Mouse (Mus musculus) cerebellum, postnatal 10 days (tissue): ENCODE measurements around the gene Tsks.

Experiments
- DNase-seq, 2 experiments: peaks; one replicate each; pipeline ENCODE4 v3.0.0; 2021; ENCODE audit warnings: mixed read lengths in 2 of 2

The Tsks gene

GRCm38 (mm10) chr7:44952611-44953306 lies 9.8 kb downstream of the Tsks start:
- DNase-seq = peak; percentile 86 to 92

GRCm38 (mm10) chr7:44953561-44953960 lies 10.6 kb downstream of the Tsks start:
- DNase-seq = peak; percentile 15 to 40

- DNase-seq = peak in 1 of 2 experiments; percentile 11
Measured at GRCm38 (mm10) chr7:44954091-44954885, 11.3 kb downstream of the Tsks start.

GRCm38 (mm10) chr7:44955628-44956027 lies 12.6 kb downstream of the Tsks start:
- peak in 1 of 2 experiments; percentile 71 for DNase-seq

- peak; percentile 59 to 68 for DNase-seq
Measured at GRCm38 (mm10) chr7:44956266-44956665, 13.3 kb downstream of the Tsks start.

GRCm38 (mm10) chr7:44957183-44957835 lies 14.3 kb downstream of the Tsks start:
- peak; percentile 50 to 58 for DNase-seq

DNA sequence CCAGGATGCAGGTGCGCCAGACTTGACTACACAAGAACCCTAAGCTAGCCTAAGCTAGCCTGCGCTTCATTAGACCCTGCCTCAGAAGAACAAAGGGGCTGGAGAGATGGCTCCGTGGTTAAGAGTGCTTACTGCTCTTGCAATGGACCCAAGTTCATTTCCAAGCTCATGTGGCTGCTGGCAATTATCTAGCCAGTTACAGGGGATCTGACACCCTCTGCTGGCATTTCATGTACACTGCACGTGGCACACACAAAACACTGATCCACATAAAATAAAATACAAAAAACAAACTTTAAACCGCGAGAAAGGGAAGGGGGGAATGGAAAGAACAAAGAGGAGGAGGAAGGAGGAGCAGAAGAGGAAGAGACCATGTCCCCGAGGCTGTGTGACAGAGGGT lies 15.2 kb downstream of the Tsks start:
- peak; percentile 71 to 78 for DNase-seq

- DNase-seq = no peak
Measured at GRCm38 (mm10) chr7:44959281-44959680, 16.3 kb downstream of the Tsks start.

GRCm38 (mm10) chr7:44959874-44960511 lies 17.0 kb downstream of the Tsks start:
- peak in 1 of 2 experiments; percentile 23 for DNase-seq

- no peak for DNase-seq
Measured at GRCm38 (mm10) chr7:44960512-44960910, 17.5 kb downstream of the Tsks start.

DNA sequence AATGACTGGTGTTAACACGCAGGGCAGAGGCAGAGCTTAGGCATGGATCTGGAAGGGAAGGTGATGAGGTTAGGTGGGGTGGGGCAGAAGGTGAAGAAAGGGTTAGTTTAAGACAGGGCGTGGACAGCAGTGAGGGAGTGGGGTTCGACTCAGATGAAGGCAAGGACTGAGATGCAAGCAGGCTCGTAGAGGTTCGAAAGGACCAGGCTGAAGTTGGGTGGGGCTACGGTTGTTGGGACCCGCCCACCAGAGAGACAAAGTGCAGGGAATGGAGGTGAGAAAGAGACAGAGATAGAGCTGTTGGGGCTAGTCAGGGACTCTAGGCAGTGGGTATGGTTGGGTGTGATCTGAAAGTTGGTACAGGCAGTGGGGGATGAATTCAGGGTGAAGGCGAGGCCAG lies 19.3 kb downstream of the Tsks start:
- no peak for DNase-seq

DNA sequence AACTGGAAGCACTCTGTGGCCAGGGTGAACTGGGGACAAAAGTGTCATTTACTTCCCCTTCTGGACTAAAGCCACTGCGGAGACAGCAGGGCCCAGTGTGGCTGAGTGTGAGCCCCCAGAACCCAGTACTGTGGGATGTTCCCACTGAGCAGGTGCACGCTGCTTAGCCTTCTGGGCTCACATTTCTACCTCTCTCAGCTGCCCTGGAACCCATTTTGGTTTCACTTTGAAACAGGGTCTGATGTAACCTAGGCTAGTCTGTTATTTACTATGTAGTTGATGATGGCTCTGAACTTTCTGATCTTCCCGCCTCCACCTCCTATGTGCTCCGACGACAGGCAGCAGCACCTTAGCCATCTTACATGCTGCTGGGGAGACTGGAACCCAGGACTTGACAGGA lies 19.8 kb downstream of the Tsks start:
- DNase-seq = peak in 1 of 2 experiments; percentile 3

GRCm38 (mm10) chr7:44964990-44965389 lies 22.0 kb downstream of the Tsks start:
- DNase-seq = peak in 1 of 2 experiments; percentile 6

DNA sequence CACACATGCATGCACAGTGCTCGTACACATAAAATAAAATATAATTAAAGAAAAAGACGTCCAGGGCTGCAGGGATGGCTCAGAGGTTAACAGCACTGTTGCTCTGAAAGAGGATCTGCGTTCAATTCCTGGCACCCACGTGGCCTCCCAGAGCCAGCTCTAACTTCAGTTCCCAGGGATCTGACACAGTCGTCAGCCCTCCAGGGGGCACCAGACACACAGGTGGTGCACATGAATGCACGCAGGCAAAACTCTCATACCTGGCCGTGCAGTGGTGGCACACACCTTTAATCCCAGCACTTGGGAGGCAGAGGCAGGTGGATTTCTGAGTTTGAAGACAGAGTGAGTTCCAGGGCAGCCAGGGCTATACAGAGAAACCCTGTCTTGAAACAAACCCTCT lies 23.0 kb downstream of the Tsks start:
- no peak for DNase-seq

- no peak for DNase-seq
Measured at GRCm38 (mm10) chr7:44966638-44967037, 23.6 kb downstream of the Tsks start.

GRCm38 (mm10) chr7:44970231-44970691 lies 27.3 kb downstream of the Tsks start:
- peak; percentile 93 to 94 for DNase-seq

GRCm38 (mm10) chr7:44971142-44971541 lies 28.1 kb downstream of the Tsks start:
- no peak for DNase-seq

DNA sequence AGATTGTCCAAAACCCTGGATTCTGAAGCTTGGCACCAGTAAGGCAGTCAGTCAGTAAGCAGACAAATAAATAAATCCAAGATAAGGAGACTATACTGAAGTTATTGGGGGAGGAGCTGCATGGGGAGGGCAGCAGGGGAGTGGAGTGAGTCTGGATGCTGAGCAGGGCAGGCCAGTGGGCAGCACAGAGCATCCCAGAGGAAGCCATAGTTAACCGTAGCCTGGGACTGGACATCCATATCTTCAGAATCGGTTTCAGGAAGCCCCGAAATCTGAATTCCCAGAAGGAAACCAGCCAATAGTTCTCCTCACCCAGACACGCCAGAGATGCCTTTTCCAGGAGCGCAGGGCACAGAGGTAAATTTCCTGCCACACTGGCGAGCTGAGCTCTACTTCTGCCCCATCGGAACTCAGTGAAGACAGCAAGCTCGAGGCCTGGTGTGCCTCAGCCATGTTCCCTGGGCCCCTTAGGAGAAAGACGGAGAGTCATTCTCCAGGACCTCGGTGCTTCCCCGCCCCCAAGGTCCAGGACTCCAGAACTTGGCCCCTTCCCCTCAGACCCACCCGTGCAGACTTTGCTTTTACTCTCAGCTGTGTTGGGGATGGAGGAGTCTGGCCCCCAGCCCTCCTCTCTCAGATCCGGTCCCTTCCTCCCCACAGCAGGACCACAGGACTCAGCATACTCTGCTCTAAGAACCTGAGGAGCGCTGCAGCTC lies 30.6 kb downstream of the Tsks start:
- peak; percentile 49 to 60 for DNase-seq

DNA sequence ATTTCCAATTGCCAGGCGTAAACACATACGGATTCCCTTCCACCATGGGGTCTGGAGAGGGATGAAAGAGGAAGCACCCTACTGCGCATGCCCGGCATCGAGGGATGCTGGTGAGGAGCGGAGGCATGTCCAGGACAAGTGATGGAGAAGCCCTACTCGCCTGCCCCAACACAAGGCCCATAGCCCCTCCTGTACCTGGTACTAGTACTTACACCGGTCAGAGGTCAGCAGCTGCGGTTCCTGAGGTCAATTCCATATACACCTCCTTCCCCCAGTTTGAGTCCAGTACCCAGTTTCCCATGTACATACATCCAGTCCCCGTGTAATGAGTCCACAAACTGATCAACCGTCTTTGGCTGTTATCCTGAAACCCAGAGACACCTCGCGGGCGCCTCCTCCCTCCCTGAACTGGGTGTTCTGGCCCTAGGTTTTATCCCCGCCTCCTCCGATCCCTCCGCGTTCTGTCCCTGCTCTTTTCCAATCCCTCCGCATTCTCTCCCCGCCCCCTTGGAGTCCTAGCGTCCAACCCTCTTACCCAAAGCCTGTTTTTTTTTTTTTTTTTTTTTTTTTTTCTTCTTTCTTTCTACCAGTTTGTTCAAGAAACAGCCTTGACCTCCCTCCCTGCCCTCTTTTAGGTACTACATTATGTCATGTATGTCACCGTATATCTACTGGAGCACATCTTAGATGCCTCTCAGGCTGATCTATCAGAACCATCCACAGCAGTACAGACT lies 31.5 kb downstream of the Tsks start, which contains the start of gene Cpt1c:
TSS of gene Cpt1c (minus strand) at position 469 of the 734 bp plus-strand sequence.
- DNase-seq = peak; percentile 94 to 95

DNA sequence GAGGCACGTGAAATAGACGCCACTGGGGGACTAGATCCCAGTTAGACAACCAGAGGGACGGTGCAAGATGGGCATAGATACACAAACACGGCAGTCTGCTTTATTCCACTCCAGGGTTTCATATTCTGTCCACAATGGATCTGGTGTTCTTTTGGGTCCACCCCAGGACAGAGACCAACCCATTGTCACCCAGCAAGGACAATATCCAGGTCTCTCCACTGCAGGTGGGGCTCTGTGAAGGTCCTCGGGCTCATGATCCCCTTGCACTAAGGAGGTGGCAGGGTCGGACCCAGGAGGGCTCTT lies 32.1 kb downstream of the Tsks start:
- DNase-seq = no peak

DNA sequence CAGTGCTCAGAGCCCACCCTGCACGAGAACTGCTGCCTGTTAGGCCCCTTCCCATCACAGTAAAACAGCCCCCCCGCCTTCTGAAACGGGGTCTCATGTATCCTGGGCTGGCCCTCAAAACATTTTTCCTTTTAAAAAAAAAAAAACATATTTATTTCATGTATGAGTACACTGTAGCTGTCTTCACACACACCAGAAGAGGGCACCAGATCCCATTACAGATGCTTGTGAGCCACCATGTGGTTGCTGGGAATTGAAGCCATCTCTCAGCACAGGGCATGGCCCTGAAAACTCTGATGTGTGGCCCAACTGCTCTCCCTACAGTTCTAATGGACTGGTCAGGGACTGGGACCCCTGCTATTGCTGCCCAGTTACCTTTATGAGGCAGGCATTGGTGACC lies 35.3 kb downstream of the Tsks start:
- no peak for DNase-seq

GRCm38 (mm10) chr7:44981539-44981938 lies 38.5 kb downstream of the Tsks start:
- DNase-seq = no peak
